Mouse (Mus musculus): Measurements from ENCODE around the gene Sertad4.
A peak's percentile ranks its signal among the peaks of the same experiment; 100 is the strongest.

Sertad4 gene

DNA sequence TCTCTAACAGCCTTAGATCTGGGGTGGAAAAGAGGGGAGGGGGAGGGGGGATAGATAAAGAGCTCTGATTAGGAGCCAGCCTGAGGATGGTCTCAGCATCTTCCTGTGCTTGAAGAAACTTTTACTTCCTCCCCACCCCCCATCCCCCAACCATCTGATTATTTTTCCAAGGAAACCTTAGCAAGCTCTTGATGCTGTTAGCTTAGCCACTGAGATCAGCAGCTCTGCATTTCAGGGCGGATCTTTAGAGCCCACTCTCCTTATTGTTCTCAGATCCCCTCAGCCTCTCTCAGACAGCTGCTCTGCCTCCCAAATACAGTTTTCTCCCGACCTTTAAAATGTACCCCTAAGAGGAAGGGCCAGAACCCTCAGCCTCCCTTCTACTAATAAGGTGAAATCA, 4.4 kb downstream of the Sertad4 start:
- DNase-seq: no peak

GRCm38 (mm10) chr1:192849616-192850015, 5.9 kb downstream of the Sertad4 start:
- DNase-seq: no peak

GRCm38 (mm10) chr1:192847254-192847653, 8.3 kb downstream of the Sertad4 start:
- no peak for DNase-seq

- no peak for DNase-seq
These were observed 14.3 kb downstream of the Sertad4 start for GRCm38 (mm10) chr1:192841094-192841813.

DNA sequence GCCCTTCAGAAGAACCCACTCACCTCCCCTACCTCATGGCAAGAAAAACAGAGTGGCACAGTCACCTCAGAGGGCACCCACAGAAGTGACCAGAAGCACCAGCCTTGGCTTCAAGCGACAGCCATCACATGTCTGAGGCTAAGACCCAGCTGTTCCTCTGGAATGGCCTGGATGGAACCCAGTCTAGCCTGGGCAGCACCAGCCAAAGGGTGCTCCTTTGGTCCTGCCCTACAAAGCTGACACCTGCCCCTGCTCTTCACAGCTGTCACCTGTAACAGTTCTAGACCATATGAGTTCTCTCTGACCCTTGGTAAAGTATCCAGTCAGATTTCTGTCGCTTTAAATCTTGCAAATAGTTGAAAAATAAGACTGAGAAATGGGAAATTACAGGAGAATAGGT, 14.9 kb downstream of the Sertad4 start:
- DNase-seq: no peak

- peak in 1 of 2 experiments; percentile 35 for DNase-seq
These were observed 20.3 kb downstream of the Sertad4 start for GRCm38 (mm10) chr1:192835211-192835681.

DNA sequence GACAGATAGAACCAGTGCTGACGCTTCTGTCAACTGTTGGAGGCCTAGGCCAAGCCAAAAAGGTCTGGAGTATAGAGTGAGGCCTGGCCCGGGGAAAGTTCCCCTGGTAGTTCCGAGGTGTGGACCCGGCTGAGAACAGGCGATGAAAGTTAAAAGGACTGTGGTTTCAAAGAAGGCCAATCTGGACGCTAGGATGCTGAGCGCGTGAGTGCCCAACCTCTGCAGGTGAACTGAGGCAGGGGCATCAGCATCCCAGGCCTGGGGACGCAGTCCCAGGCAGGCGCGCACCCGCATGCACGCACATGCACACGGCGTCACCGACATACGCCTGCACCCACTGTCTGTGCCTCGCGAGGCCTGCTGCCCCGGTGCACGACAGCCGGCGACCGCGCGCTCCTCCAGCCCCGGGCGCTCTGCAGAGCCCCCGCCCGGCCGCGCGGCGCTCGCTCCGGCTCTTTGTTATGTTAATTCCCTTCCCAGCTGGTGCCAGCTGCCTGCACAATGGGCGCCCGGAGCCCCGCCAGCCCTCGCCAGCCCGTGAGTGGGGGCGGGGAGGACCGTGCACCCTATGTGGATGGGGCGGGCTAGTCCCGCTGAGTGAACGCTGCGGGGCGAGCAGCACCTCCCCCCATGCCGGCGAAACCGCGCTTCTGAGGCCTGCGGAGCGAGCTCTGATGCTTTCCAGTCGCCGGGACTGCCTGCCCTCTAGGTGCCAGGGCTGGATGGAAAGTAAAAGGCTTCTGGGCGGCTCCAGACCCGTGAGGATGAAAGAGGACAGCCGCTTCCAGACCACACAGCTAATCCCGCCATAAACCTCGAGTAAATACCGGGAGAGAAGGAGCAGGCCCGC, 21.0 kb downstream of the Sertad4 start:
- DNase-seq: peak; percentile 16 to 66

DNA sequence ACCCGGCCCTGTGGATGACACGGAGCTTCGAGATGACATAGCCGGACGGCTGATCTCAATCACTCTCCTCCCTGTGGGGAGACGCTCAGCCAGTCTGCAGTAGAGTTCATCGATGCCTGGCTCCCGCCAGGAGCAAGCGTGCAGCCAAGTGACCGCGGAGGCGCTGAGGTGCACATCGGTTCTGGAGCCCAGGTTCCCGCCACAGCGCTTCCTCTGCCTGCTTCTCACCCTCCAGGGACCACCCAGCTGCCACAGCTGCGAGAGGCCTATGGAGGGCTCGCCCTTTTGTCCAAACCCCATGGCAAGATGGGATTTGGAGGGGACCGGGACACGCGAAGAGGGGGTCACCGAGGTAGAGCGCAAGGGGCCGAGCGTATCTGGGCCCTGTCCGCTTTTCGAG, 22.0 kb downstream of the Sertad4 start:
- DNase-seq: no peak

- DNase-seq: peak; percentile 53 to 64
These were observed 22.5 kb downstream of the Sertad4 start for GRCm38 (mm10) chr1:192833097-192833496.

- DNase-seq: no peak
These were observed 23.2 kb downstream of the Sertad4 start for GRCm38 (mm10) chr1:192832338-192832737.

GRCm38 (mm10) chr1:192830444-192830843, 25.1 kb downstream of the Sertad4 start:
- peak; percentile 49 to 66 for DNase-seq

- DNase-seq: no peak
These were observed 26.6 kb downstream of the Sertad4 start for GRCm38 (mm10) chr1:192828928-192829327.

GRCm38 (mm10) chr1:192827955-192828354, 27.6 kb downstream of the Sertad4 start:
- no peak for DNase-seq

- DNase-seq: no peak
These were observed 29.8 kb downstream of the Sertad4 start for GRCm38 (mm10) chr1:192825746-192826145.

GRCm38 (mm10) chr1:192822652-192823525, 32.7 kb downstream of the Sertad4 start:
- peak; percentile 40 to 66 for DNase-seq

DNA sequence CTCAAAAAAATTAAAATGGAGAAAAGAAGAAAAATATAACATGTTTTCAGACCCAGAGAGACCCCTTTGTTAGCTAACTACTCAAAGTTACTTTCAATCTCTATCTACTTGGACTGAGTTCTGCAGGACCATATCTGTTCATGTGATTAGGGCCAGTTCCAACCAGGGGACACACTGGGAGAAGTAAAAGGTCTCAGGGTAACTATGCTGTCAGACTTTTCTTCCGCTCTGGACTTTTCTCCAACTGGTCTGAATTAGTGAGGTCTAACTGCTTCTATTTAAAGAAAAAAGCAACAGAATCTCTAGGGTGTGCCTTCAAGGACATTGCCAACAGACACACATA, 33.3 kb downstream of the Sertad4 start:
- no peak for DNase-seq

GRCm38 (mm10) chr1:192818334-192818733, 37.2 kb downstream of the Sertad4 start:
- peak in 1 of 2 experiments; percentile 30 for DNase-seq

GRCm38 (mm10) chr1:192815789-192816188, 39.8 kb downstream of the Sertad4 start:
- DNase-seq: peak; percentile 57 to 61

DNA sequence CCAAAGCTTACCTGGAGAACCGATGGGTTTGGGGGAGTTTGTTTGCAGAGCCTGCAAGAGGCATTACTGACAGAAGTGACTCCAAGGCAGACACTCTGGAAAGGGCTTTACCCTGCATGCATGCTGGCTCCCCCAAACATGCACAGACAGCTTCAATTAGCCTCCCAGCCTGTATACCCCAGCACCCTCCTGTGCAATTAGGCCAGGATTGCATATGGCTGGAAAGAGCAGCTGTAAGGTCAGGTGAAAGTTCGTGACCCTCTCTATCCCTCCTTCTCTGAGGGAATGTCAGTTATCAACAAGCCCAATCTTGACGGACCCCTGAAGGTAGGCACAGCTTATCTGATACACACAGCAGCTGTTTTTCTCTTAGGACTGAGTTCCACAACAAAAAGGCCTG, 40.9 kb downstream of the Sertad4 start:
- DNase-seq: no peak

DNA sequence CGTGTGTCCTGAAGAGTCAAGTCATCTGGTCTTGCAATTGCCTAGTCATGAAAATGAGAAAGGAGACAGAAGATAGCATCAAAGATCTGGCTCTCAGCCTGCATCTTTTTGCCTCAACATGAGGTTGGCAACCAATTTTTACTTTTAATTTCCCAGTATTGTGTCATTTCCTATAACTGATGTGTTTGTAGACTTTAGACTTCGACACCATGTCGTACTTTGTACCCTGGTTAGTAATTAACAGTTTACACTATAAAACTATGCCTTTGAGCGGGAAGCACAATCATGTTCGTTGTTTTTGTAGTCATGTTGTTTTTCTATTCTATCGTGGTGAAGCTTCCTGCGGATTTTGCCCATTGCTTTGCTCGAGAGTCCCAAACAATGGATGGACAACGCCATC, 42.8 kb downstream of the Sertad4 start:
- DNase-seq: peak; percentile 29 to 58

- DNase-seq: no peak
These were observed 43.3 kb downstream of the Sertad4 start for GRCm38 (mm10) chr1:192812290-192812689.

GRCm38 (mm10) chr1:192806168-192807157, 49.1 kb downstream of the Sertad4 start:
- DNase-seq: peak in 1 of 2 experiments; percentile 49

Data from kidney, postnatal 36 days (tissue).